Mouse (Mus musculus) liver, postnatal 0 days (tissue): ENCODE results near the gene Zdhhc13.

Experiments
- CTCF ChIP-seq: sonication (generic); IDR thresholded peaks from 2 replicates; pipeline ENCODE4 v1.5.1; 2016; ENCODE audit warnings: antibody characterized with exemption, low read depth
- EP300 ChIP-seq: IDR thresholded peaks from 2 replicates; pipeline ENCODE4 v1.6.1; 2016; ENCODE audit warnings: antibody characterized with exemption, low read depth, mild to moderate bottlenecking

GRCm38 (mm10) chr7:48750164-48750809, 38.5 kb upstream of the Zdhhc13 start:
- TF ChIP-seq EP300 (no peak), CTCF (no peak)
